Mouse (Mus musculus) left cerebral cortex, adult 11 months (tissue): ENCODE results near the gene Spryd3.
"Not testable (repeated sequence)": the region's sequence is repeated elsewhere in the genome, so short reads cannot be mapped to it uniquely, and the experiment has no call there.

ENCODE experiments used
- DNase-seq: peaks from one replicate; pipeline ENCODE4 v3.0.0; 2022; ENCODE audit warnings: low spot score

The Spryd3 gene

DNA sequence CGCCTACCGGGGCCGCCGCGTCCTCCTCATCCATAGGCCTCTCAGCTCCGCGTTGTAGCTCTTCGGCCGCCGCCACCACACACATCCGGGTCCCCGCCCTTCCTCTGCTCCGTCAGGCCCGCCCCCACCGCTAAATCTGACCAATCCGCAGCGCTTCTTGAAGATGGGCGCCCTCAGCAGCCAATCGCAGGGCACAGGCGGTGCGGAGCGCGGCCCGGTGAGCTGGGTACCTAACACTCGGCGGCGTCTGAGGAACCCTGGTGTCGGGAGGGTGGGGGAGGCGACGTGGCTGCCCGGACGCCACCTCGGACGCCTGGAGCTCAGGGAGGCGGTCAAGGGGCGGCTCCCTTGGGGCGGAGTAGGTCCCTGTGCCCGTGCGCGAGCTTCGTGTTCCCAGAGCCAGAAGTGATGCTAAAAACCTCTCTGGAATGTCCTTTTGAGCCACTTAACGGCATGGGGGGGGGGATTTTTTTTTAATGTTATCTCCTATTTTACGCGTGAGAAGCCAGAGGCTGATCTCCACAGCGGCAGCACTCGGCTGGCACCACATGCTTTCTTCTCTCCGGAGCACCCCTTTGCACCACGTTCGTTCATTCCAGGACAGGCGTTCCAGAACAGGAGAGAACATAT is at the start of gene Spryd3:
Spryd3 (minus strand) TSS at position 106 of the 630 bp plus-strand sequence.
- DNase-seq = peak; percentile 93

DNA sequence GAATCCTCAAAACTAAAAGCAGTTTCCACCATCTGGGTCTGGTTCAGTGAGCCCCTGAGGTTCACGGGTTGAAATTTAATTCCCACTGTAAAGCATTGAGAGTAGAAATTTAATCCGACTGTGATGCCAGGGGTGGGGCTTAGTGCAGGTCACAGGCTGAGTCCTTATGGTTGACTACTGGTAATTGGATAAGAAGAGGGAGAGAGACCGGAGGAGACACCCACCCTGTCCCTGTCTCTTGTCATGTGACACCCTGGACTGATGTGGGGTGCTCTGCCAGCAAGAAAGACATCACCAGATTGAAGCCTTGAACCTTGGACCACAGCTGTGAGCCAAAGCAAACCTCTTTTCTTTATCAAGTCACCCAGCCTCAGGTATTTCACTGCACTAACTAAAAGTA is 47.0 kb upstream of the Spryd3 start:
- DNase-seq = no peak

DNA sequence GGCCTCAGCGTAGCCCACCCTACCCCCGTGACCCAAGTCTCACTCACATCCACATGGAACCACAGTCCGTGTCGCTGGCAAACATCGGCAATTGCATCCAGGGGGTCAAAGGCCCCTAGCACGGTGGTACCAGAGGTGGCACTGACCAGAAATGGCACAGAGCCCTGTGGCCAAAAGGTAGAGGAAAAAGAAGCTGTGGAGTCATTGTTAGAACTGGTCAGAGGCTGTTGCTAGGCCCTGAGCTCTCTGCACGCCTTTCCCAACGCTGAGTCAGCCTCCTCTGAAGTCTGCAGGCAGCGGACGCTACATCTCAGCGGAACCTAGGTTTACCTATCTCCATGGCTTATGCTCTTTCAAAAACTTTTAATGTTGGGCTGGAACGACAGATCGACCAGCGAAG is 43.9 kb upstream of the Spryd3 start:
- DNase-seq = no peak

DNA sequence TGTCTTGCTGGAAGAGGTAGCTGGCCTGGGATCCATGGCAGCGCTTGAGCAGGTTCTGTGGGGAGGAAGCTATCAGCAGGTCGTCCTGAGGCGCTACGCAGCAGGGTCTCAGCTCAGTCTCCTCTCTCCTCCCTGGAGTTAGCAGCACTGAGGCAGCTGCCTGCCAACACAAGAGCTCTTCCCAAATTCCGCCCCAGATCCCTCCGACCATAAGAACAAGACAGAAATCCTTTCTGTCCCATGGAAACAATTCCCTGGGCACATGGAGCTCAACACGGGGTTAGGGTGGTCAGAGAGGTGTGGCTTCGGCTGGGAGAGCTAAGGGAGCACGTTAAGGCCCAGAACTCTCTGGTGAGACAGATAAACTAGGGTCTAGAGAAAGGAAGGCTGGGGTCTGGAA is 43.1 kb upstream of the Spryd3 start:
- DNase-seq = no peak

DNA sequence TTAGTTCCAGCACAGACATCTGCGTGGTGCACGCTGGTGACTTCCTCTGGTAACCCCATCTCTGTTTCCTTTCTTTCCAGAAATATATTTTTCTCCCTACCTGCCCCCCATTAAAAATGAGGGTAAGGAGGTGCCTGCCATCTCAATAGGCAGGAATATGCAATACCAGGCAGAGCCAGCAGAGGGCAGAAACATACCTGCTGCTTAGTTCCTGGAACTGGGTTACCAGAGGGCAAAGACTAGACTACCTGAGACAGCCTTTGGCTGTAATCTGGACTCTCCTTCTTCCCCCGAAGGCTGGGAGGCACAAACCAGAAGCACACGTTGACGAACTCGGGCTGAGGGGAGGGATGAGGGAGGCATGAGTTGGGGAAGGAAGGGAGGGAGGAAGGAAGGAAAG is 42.2 kb upstream of the Spryd3 start:
- peak; percentile 73 for DNase-seq

DNA sequence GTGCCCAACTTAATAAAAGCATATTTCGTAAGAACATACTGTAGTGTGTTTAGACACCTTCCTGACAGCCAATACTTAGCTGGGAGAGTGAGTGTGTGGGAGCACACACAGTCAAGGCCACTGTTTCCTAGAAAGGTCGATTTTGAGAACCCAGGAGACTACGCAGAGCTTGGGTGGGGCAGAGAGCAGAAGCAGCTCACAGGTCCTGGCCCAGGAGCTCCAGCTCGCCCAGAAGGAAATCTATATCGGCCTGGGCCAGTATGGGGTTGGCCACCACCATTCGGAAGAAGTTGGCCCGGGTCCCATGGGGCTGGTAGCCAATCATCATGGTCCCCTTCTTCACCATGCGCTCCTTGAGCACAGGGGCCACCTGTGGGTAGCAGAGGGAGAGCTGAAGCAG is 41.4 kb upstream of the Spryd3 start:
- no peak for DNase-seq

DNA sequence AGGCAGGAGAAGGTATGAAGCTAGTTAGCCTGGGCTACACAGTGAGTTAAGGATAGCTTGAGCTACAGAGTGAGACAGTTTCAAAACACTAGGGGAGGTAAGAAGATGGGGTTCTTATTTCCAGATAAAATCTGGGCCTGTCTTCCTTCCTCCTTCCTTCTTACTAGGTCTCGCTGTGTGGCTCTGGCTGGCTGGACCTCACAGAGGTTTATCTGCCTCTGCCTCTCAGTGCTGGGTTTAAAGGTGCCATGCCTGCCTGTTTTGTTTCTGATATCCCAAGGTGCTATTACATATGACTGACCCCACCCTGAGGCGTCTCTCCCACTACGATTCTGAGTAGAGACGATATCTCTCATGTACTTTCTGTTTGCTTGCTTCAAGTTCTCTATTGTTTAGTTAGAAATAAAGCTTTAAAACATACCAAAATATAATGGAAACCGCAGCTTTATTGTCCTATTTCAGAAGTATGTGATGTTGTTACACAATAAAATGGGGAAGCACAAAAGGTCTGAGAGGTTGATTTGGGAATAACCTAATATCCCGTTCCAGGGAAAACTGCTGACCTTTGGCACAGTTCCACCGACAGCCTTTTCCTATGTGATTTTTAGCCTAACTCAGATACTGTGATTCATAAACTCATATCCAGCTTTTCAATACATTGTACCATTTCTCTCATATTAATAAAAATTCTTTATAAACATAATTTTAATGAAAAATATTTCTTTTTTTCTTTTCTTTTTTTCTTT is 40.7 kb upstream of the Spryd3 start:
- DNase-seq = no peak

DNA sequence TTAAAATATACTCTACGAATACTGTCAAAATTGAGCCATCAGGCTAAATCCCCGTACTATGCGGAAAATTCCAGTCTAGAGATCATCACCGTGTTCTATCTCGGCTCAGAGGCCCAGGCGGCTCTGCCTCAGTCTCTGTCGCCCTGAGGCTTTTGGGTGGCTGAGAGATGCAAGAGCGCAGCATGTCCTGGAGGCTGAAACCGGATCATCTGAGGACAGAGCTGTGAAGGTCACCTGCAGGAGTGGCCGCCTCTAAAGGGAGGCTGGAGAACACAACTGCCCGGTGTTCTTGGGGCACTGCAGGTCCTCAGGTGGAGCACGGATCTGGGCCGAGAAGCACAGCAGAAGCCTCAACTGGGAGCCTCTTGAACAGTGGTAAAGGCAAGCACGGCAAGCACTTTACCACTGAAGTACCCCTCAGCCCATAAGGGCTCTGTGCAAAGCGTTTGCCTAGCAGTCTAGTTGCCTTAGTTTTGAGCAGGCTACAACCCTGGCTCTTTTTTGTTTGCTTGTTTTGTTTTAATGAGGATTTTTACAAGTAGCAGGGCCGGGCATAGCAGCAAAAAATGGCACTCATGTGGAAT is 39.8 kb upstream of the Spryd3 start:
- no peak for DNase-seq

DNA sequence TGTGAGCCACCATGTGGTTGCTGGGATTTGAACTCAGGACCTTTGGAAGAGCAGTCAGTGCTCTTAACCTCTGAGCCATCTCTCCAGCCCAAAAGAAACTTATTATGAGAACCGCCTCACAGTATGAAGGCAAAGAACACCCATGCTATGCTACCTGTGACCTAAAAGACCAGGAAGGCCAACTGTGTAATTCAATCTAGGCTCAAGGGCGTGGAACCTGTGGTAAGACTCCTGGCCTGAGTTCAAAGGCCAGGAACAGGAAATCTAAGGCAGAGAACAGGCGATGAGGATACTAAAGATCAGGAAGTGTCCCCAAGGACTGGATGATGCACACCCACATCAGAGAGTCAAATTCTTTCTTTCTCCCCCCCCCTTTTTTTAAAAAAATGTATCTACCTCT is 37.5 kb upstream of the Spryd3 start:
- no peak for DNase-seq

DNA sequence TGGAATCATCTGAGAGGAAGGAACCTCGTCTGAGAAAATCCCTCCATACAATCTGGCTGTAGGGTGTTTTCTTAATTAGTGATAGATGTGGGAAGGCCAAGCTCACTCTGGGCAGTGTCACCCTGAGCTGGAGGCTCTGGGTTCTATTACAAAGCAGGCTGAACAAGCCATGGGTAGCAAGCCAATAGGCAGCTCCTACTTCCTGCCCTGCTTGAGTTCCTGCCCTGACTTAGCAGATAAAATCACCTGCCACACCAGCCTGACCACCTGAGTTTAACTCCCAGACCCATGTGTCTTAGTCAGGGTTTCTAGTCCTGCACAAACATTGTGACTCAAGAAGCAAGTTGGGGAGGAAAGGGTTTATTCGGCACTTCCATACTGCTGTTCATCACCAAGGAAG is 33.0 kb upstream of the Spryd3 start:
- no peak for DNase-seq

DNA sequence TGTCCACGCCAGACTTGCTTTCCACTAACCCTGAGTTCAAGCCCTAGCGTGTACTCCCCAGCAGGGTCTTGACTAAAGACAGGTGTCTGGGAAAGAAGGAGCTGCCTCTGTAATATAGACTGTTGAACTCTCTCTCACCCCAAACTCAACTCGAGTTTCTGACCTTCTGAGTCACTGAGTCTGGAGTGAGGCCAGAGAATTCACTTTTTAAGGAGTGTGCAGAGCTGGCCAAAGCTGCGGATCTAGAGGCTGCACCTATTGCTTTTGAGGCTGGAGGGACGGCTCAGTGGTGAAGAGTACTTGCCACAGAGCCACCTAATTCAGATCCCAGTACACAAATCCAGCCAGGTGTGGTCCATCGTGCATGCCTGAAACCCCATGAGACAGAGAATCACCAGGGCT is 31.6 kb upstream of the Spryd3 start:
- DNase-seq = no peak

DNA sequence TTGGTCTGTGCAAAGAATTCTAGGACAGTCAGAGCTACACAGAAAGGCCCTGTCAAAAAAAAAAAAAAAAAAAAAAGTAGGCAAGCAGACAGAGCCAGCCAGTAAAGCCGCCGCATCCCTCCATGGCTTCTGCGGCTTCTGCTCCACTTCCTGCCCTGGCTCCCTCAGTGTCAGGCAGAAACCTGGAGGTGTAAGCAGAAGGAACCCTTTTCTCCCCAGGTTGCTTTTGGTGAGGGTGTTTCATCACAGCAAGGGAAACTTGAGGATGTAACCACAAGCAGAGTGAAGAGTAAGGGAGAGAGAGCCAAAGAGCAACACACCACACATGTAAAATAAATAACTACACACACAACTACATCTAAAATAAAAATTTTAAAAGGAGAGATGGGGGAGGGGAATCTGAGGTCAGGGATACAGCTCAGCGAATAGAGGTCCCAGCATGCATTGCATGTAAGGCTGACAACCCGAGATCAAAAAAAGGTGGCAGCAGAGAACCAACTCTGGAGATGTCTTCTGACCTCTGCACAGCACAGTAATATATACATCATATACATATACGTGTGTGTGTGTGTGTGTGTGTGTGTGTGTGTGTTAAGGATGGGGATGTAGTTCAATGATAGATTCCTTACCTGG is 29.6 kb upstream of the Spryd3 start:
- DNase-seq = no peak

DNA sequence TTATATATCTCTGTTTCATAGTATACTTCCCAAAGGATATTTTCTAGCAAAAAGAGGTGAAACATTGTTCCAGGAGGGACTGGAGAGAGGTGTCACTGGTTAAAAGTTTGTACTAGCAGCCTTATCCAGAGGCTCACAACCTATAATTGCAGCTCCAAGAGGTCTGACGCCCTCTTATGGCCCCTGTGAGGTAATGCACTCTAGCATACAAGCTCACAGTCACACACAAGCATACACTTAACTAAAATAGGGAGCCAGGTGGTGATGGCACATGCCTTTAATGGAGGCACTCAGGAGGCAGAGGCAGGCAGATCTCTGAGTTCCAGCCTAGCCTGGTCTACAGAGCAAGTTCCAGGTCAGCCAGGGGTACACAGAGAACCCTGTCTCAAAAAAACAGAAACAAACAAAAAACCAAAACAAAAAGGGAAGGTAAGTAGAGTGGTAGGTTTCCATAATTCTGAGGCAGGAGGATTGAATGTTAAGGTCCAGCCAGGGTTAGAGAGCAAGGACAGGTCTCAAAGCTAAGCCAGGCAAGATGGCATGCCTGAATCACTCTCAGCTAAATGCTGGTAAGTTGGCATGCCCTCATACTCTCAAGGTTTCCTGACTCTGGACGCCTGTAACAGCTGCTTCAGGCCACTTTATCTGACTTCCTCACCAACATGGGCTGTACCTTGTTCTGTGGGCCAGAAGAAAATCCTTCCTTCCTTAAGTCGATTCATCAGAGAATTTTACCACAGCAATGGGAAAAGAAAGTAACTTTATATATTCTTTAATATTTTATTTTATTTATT is 28.1 kb upstream of the Spryd3 start:
- DNase-seq = no peak

DNA sequence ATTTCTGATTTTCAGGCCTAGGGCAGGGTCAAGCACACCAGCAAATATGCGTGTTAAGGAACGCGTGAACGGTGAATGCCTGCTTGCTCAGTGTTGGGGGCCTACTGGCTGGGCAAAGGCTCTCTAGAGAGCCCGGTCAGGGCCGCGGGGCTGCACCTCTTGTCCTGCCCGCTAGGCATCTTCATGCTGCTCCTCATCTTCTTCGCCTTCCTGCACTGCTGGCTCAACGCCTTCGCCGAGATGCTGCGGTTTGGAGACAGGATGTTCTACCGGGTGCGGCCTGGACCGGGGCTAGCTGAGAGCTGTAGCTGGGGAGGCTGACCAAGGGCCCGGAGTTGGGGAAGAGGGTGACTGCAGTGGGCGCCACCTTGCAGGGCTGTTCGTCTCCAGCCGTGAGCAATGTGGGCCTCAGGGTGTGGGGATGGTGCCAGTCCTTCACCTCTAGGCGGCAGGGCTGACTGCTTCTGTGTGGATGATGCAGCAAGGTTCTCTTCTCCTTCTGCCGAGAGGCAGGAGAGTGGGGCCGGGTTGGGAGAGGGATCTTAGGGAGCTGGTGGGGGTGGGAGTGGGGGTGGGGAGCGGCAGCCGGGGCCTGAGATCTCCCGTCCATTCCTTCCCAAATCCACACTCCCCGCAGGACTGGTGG is 24.5 kb upstream of the Spryd3 start:
- no peak for DNase-seq

DNA sequence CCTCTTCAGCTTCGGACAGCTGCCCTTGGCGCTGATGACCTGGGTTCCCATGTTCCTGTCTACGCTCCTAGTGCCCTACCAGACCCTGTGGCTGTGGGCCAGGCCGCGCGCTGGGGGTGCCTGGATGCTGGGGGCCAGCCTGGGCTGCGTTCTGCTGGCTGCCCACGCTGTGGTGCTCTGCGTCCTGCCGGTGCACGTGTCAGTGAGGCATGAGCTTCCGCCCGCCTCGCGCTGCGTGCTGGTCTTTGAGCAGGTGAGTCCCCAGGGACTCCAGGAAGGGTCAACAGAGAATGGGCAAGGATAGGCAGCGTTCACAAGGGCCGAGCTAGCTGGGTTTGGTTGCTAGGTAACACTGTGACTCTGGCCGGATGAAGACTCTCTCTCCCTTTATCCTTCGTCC is 20.8 kb upstream of the Spryd3 start:
- no peak for DNase-seq

DNA sequence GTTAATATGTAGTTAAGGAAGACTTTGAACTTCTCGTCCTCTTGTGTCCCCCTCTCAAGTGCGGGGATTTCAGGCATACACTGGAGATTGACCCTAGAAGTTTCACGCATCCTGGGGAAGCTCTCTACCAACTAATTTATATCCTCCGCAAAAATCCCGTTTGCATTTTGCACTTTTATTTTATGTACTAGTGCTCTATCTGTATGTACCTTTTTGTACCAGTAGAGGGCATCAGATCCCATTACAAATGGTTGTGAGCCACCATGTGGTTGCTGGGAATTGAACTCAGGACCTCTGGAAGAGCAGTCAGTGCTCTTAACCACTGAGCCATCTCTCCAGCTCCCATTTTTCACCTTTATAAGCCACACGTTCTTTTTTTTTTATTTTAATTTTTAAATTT is 19.0 kb upstream of the Spryd3 start:
- DNase-seq = not testable (repeated sequence)

DNA sequence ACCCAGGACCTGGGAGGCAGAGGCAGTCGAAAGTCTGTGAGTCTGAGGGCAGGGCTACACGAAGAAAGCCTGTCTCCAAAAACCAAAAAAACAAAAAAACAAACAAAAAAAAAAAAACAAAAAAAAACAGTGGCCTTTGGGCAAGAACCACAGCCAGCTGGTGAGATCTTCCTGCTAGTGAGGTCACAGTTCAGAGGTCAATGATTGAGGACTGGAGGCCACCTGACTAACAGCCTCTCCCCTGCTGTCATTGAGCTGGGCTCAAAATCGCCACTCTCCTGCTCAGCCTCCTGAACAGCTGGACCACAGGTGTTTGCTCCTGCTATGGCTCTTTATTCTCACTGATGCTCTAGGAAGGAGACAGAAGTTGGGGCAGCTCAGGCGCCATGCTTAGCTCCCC is 16.6 kb upstream of the Spryd3 start:
- DNase-seq = no peak

DNA sequence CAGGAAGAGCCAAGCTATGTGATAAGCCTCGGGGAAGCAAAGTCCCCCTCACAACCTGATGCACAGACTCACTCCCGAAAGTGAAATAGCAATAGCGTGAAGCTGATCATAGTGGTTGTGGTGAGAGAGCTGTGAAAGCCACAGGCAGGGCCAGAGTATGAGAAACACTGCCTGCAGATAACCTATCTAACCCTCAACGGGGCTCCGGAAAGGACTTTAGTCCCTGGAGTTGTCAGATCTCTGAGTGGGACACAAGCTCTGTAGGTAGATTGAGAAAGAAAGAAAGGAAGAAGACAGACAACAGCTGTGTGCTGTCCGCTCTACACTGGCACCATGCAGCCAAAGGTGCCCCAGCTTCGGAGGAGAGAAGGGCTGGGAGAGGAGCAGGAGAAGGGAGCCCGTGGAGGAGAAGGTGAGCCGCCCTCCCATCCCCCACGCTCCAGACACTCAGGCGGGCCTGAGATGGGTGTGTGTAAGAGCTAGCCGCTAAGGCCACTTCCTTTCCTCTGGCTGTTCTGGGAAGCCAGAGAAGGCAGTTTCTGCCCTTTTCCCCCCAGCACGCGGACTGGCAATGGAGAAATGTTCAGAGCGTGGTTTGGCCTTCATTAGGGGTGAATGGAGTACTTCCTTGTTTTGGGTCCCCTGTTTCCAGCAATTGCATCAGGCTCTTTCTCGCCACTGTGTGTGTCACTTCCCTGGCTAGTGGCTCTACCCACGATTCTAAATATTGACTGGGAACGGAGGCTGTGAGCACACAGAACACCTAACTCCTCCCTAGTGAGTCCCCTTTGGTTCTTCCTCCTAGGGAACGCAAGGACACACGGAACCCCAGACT is 14.5 kb upstream of the Spryd3 start, which contains the start of gene Soat2:
Soat2 (plus strand) TSS at position 226 of the 835 bp plus-strand sequence.
- no peak for DNase-seq

DNA sequence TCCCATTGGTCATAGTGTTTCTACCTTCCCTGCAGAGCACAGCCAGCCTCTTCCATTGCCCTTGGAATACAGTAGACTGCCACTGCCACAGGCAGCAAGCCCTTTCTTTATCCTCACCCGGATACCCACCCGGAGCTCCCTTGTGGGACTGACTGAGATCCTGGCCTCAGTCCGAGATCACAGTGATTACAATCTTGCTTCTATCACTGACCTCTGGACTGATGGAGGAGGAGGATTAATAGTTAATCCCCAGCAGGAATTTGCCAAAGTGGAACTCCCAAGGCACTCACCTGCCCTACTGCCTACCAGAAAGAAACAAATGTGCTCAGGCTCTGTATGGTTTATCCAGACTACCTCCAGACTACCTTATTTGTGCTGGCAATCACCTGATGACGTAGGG is 13.5 kb upstream of the Spryd3 start:
- no peak for DNase-seq

DNA sequence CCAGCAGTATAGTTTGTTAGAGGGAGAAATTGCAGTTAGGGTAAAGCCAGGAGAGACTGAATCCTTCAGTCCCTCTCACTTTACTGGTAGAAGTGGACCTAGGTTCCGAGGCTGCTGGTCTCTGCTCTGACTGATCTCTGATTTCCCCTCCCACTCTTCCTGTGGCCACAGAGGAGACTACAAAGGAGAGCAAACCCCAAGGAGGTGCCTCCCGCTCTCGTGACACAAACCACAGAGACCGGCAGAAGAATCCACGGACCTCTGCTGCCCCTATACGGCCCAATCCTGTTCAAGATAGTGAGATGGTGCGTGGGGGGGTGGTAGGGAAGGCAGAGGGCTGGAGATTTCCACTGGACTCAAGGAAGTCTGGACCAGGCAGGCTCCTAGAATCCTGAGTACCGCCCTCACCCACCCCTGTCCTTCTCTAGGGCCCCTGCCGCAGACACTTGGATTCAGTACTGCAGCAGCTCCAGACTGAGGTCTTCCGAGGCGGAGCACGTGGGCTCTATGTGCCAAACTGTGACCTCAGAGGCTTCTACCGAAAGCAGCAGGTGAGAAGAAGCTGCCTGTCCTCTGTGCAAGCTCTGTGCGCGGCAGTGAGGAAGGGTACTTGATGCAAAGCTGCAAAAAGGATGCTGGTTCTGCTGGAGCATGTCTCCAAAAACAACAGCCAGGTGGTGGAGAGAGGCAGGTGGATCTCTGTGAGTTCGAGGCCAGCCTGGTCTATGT is 11.8 kb upstream of the Spryd3 start:
- DNase-seq = no peak
